Mouse (Mus musculus) liver, embryonic 14.5 days (tissue): ENCODE data around the gene Utrn.

Experiments used
- CTCF ChIP-seq: IDR thresholded peaks from 2 replicates; pipeline ENCODE4 v1.5.1; 2016; ENCODE audit warnings: antibody characterized with exemption, low read depth, control low read depth
- EP300 ChIP-seq: IDR thresholded peaks from 2 replicates; pipeline ENCODE4 v1.6.1; 2016; ENCODE audit warnings: antibody characterized with exemption, low read depth

DNA sequence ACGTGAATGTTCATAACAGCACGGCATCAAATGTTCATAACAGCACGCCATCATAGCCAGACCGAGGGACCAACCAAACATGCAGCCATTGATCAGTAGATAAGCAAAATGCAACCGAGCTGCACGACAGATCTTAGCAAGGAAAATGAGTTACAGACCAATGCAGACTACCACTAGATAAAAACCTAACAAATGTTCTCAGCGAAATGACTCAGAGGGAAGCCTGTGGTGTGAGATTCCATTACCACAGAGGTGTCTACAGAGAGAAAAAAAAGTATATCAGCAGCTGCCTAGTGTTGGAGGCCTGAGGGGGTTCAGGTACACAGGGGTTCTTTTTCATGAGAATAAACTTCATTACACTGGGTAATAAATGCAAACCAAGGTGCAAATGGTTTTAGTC lies 363.6 kb downstream of the Utrn start:
- TF ChIP-seq CTCF (no peak), EP300 (no peak)
